Mouse (Mus musculus) midbrain, embryonic 16.5 days (tissue): ENCODE data around the gene Gm48552. TPM values are rescaled to one million over a fixed set of nuclear protein-coding genes. Genes with fewer than 3 reads are reported as not detected.
A peak's percentile ranks its signal among the peaks of the same experiment; 100 is the strongest.

Experiments used
- ATAC-seq: fragments of 200-750 bp; cut with Nextera tagmentation; 2 replicates; pipeline ENCODE4 v1.8.0; 2017; ENCODE audit warnings: moderate TSS enrichment
- H3K27ac ChIP-seq: fragments of 300-500 bp; sonication (generic); 2 replicates; pipeline ENCODE4 v1.5.1; 2014; ENCODE audit warnings: mild to moderate bottlenecking, low read length, mixed read lengths
- H3K27me3 ChIP-seq: fragments of 300-500 bp; sonication (generic); 2 replicates; pipeline ENCODE4 v1.6.1; 2014; ENCODE audit warnings: low read depth, low read length, mixed read lengths; ENCODE audit not compliant: control insufficient read depth, insufficient read depth
- H3K36me3 ChIP-seq: fragments of 300-500 bp; sonication (generic); 2 replicates; pipeline ENCODE4 v1.6.1; 2014; ENCODE audit warnings: mild to moderate bottlenecking, low read length, moderate library complexity, mixed read lengths; ENCODE audit not compliant: control insufficient read depth, insufficient read depth
- H3K4me1 ChIP-seq: fragments of 300-500 bp; sonication (generic); 2 replicates; pipeline ENCODE4 v1.6.1; 2014; ENCODE audit warnings: mild to moderate bottlenecking, low read length, mixed read lengths; ENCODE audit not compliant: control insufficient read depth, insufficient read depth
- H3K4me2 ChIP-seq: fragments of 300-500 bp; sonication (generic); 2 replicates; pipeline ENCODE4 v1.6.1; 2014; ENCODE audit warnings: mild to moderate bottlenecking, low read length, mixed read lengths
- H3K4me3 ChIP-seq: fragments of 300-500 bp; sonication (generic); 2 replicates; pipeline ENCODE4 v1.5.1; 2014; ENCODE audit warnings: low read depth, mild to moderate bottlenecking, low read length, moderate library complexity, mixed read lengths
- H3K9ac ChIP-seq: fragments of 300-500 bp; sonication (generic); 2 replicates; pipeline ENCODE4 v1.6.1; 2014; ENCODE audit warnings: low read depth, low read length, mixed read lengths
- H3K9me3 ChIP-seq: fragments of 300-500 bp; sonication (generic); replicated peaks from 2 replicates; pipeline ENCODE4 v1.6.1; 2014; ENCODE audit warnings: mild to moderate bottlenecking, low read length, mixed read lengths; ENCODE audit not compliant: control insufficient read depth, poor library complexity, severe bottlenecking
- WGBS: fragments of 180-500 bp; shearing (Covaris S2); extraction: QIAGEN DNeasy Blood & Tissue Kit; methylation state at CpG from one replicate; pipeline ENCODE4 v1.1.7; 2014; 5-methylcytosine and 5-hydroxymethylcytosine counted together
- polyA plus RNA-seq: library from polyadenylated mRNA; unstranded; fragments of >200 nt; fragmentation: Nextera tagmentation; extraction: Ambion mirVana; gene quantifications from 2 replicates; pipeline ENCODE4 v1.2.1, GENCODE M21; 2015

The Gm48552 gene
- polyA plus RNA-seq, 1 experiment from 2014 or later, result 3.3 TPM

DNA sequence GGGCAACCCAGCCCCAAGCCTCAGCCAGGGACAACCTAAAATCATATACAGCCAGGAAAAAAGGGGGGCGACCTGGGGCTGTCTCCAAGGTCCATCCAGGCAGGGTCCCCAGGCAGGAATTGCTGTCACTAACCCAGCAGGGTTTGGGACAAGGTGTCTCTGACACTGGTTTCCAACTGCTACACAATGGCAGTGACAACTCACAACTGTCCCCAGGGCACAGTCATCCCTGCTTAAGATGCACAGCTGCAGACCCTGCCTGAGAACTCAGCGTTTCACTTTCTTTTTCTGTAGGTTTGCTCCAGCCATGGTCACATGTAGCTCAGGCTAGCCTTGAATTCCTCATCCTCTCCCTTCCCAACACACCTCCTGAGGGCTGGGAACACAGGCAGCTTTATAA, 40.3 kb downstream of the Gm48552 start:
- Histone ChIP-seq H3K9me3 (no peaks in the 10 kb centered on the region), H3K27ac (no peak overlapping the region), H3K27me3 (peaks cover 14% of the 10 kb centered on the region), H3K4me2 (peak overlapping the region; percentile 89), H3K9ac (no peak overlapping the region), H3K36me3 (no peaks in the 10 kb centered on the region), H3K4me1 (peaks cover 53% of the 10 kb centered on the region), H3K4me3 (no peak overlapping the region; the same call in 1 of the 2 replicates)
- ATAC-seq, result no peak
- 31% methylated on average over 2 of the region's 2 CpGs for WGBS

DNA sequence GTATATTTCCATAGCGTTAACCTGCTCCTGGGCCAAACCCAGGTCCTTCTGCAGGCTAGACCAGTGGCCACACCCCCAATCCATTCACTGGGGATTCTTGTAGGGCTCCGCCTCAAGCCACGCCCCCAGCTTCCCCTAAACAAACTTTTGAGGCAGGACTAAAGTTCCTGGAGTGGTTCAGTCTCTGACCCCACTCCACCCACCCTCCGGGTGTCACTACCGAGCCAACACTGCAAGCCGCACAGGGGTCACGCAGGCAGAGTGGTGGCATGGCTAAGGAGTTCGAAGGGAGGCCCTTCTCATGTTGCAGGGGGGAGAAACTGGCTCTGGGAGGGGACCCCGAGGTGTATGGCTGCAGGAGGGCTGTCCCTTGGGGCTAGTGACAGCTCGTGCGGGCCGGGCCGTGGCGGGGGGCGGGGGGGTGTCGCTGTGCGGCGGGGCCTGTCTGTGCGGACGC, 40.8 kb downstream of the Gm48552 start:
- Histone ChIP-seq H3K9me3 (no peaks in the 10 kb centered on the region), H3K9ac (peak overlapping the region; percentile 91), H3K27ac (peak overlapping the region; percentile 94), H3K36me3 (no peaks in the 10 kb centered on the region), H3K4me3 (peak overlapping the region; percentile 75), H3K4me1 (peaks cover 48% of the 10 kb centered on the region), H3K4me2 (peak overlapping the region; percentile 89), H3K27me3 (peaks cover 14% of the 10 kb centered on the region)
- ATAC-seq, result 0 out of 2 replicates have a peak, but pooled peaks have one; percentile 1
- WGBS, result 0% methylated on average over 17 of the region's 20 CpGs

DNA sequence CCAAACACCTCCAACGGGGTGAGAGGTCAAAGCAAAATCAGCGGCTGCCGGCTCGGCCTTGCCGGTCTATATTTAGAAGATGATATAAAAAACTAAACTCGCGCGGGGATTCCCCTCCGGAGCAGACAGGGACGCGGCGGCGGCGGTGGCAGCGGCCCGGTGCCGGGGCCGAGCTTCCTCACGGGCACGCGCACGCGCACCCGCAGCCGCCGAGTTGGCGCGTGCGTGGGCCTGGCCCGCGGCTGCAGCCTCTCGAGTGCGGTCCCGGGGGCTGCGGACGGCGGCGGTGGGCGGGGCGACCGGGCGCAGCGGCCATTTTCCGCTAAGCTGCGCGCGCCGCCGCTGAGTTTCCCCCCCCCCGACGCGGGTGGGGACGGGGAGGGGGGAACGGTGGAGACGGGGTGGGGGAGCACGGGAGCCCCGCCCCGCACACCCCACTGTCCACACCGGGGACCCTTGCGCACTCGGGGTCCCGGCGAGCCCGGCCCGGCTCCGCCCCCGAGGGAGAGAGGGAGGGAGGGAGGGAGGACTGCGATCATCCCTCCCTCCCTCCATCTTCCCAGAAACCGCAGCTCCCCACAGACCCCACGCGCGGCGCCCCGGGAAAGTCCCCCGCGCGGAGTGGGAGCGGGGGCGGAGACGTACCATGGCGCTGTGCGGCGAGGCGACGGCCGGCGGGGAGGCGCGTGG, 41.5 kb downstream of the Gm48552 start:
- Histone ChIP-seq H3K27me3 (peaks cover 13% of the 10 kb centered on the region), H3K4me3 (peak overlapping the region; percentile 75), H3K4me2 (peak overlapping the region; percentile 89), H3K36me3 (no peaks in the 10 kb centered on the region), H3K9me3 (no peaks in the 10 kb centered on the region), H3K27ac (peak overlapping the region; percentile 94), H3K9ac (peak overlapping the region; percentile 91), H3K4me1 (peaks cover 43% of the 10 kb centered on the region)
- ATAC-seq, result no peak; the same call in 1 of the 2 replicates
- WGBS, result under 1% methylated on average over 63 of the region's 89 CpGs

DNA sequence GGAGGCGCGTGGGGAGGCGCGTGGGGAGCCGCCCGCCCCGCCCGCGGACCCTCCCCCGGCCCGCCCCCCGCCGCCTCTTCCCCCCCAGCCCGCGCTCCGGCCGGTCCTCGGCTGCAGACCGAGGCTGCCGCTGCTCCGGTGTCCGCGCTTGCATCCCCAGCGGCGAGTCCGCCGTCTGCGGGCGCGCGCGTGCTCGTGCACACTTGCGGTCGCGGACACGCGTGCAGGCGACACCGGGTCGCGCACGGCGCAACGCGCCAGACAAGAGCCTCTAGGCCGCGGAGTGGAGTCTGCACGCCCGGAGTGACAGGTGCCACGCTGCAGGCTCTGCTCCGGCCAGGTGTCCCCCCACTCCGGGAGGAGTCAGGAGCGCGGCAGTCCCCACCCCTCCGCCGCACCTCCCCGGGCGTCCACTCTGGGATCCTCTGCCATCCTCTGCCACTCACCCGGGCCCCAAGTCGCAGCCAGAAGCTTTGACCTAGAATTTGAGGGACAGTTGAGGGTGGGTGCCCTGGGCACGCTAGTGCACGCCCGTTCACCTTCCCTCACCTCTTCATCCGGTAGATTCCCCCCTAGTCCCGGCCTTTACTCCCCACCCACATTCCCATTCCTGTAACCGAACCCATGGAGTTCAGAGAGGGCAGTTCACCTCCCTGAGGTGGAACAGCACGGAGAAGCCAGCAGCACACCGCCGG, 42.2 kb downstream of the Gm48552 start:
- H3K27me3 ChIP-seq, result peaks cover 8% of the 10 kb centered on the region
- peaks cover 36% of the 10 kb centered on the region for H3K4me1 ChIP-seq
- H3K36me3 ChIP-seq, result no peaks in the 10 kb centered on the region
- H3K9me3 ChIP-seq, result no peaks in the 10 kb centered on the region
- H3K4me3 ChIP-seq, result peak overlapping the region; percentile 75
- WGBS, result 2% methylated on average over 43 of the region's 70 CpGs
- peak overlapping the region; percentile 89 for H3K4me2 ChIP-seq
- H3K27ac ChIP-seq, result peak overlapping the region; percentile 94
- H3K9ac ChIP-seq, result peak overlapping the region; percentile 91
- ATAC-seq, result 0 out of 2 replicates have a peak, but pooled peaks have one; percentile 8

DNA sequence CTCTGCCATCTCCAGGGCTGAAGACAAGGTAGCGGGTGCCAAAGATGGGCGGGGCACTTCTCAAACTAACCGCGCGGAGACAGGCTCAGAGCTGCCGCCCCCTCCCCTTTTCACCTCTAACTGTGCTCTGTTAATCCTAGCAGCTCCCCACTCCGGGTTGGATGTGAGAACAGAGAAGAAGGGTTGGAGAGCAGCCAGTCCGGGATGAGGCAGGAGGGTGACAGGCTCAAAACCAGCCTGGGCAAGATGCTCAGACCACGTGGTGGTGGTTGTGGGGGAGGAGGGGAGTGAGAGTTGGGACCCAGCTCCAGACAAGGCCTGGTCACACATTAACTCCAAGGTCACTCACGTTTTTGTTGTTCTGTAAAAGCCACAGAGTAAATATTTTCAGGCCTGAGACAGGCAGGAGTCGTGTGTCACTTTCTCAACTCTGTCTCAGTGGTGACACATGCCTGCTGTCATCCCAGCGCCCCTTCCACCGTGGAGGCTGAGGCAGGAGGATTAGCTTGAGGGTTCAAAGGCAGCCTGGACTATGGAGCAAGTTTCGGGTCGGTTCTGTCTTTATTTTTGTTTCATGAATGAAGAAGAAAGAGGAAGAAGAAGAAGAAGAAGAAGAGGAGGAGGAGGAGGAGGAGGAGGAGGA, 42.8 kb downstream of the Gm48552 start:
- peaks cover 30% of the 10 kb centered on the region for H3K4me1 ChIP-seq
- H3K9ac ChIP-seq, result peak overlapping the region; percentile 91
- ATAC-seq, result peak; percentile 0; the same call in 1 of the 2 replicates
- no peaks in the 10 kb centered on the region for H3K36me3 ChIP-seq
- peak overlapping the region; percentile 94 for H3K27ac ChIP-seq
- H3K4me3 ChIP-seq, result peak overlapping the region; percentile 75
- no peaks in the 10 kb centered on the region for H3K9me3 ChIP-seq
- H3K4me2 ChIP-seq, result peak overlapping the region; percentile 89
- 11% methylated on average over 15 of the region's 15 CpGs for WGBS
- H3K27me3 ChIP-seq, result peaks cover 8% of the 10 kb centered on the region

DNA sequence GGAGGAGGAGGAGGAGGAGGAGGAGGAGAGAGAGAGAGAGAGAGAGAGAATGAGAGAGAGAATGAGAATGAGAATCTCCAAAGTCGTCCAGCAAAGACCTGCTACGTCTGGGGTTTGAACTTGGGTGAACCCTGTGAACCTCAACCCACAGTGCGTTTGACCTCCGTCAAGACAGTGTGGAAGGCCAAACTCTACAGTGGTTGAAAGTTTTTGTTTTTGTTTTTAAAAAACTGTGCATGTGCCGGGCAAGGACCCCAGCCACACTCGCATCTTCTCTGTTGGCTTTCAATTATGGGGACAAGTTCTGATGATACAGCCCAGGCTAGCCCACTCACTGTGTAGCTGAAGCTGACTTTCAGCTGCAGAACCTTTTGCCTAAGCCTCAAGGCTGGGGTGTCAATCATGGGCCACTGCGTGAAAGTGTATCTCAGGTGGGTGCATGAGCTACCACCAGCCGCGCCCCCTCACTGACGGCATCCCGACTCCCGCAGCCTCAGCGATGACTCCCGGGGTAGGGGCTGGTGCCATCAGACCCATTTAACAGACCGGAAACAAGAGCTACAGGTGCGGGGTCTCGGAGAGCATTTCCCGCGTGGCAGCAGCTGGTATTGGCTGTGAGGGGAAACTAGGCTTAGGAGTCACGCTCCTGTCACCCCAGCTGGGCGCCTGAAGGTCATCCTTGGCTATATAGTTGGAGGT, 43.5 kb downstream of the Gm48552 start:
- WGBS, result 65% methylated on average over 21 of the region's 21 CpGs
- peak; percentile 6 for ATAC-seq
- peak overlapping the region; percentile 51 for H3K9ac ChIP-seq

DNA sequence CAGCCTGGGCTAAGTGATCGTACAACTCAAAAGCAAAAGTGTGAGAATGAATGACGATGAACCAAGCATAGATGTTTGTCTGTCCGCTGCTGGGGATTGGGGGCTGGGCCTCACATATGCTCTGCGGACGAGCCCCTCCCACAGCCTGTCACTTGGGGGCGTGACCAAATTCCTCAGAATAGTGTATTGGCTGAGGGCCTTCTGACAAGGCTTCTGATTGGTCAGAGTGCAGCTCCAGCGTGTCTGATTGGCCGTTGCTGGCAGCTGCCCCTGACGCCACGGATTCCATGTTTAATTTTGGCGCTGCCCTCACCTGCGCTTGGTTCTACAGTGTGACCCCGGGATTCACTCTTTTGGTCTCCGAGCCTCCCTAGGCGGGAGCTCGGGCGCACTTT, 44.1 kb downstream of the Gm48552 start:
- Histone ChIP-seq H3K36me3 (no peaks in the 10 kb centered on the region), H3K4me3 (peak overlapping the region; percentile 30), H3K9me3 (no peaks in the 10 kb centered on the region), H3K4me1 (peaks cover 22% of the 10 kb centered on the region), H3K27me3 (peaks cover 3% of the 10 kb centered on the region), H3K27ac (peak overlapping the region; percentile 50; the same call in 1 of the 2 replicates), H3K9ac (peak overlapping the region; percentile 54), H3K4me2 (peak overlapping the region; percentile 61)
- peak; percentile 89 for ATAC-seq
- WGBS, result 5% methylated on average over 17 of the region's 17 CpGs

More for the DNA sequence above, 43.5 kb downstream of the Gm48552 start:
- H3K27ac ChIP-seq, result peak overlapping the region; percentile 50; the same call in 1 of the 2 replicates
- H3K9me3 ChIP-seq, result no peaks in the 10 kb centered on the region
- peaks cover 23% of the 10 kb centered on the region for H3K4me1 ChIP-seq
- peak overlapping the region; percentile 61 for H3K4me2 ChIP-seq
- peaks cover 7% of the 10 kb centered on the region for H3K27me3 ChIP-seq
- H3K4me3 ChIP-seq, result peak overlapping the region; percentile 23
- H3K36me3 ChIP-seq, result no peaks in the 10 kb centered on the region

DNA sequence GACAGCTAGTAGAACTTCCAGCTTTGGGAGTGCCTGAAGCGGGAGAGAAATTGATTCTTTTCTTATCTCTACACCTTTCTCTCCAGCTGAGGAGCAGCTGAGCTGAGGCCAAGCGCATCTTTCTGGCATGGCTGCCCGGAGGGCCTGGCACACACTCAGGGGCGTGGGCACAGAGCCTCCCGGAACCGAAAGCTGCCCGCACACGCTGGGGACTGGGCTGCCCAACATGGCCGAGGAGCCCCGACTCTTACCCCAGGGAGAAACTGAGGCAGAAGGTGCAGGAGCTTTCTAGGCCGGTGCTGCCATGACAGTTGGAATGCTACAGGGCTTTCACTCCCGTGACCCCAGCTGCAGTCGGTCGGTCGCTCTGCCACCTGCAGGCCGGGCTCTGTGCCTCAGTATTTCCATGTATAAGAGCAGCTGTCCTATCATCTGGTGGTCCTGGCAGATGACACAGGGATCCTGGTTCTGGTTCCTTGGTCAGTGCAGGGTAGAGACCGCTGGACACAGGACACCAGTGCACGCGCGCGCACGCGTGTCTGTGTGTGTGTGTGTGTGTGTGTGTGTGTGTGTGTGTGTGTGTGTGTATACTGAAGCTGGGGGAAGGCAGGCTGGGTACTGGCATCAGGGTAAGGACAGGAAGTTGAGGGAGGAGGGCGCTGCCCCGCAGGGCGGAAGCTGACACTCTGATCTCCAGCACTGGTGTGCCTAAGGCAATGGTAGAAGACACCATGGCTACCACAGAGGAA, 44.9 kb downstream of the Gm48552 start:
- Histone ChIP-seq H3K27ac (no peak overlapping the region), H3K4me2 (no peak overlapping the region; the same call in 1 of the 2 replicates)
- WGBS, result 72% methylated on average over 26 of the region's 26 CpGs

More for the DNA sequence above, 44.9 kb downstream of the Gm48552 start:
- no peaks in the 10 kb centered on the region for H3K9me3 ChIP-seq
- no peak for ATAC-seq
- peaks cover 22% of the 10 kb centered on the region for H3K4me1 ChIP-seq
- no peak overlapping the region for H3K4me3 ChIP-seq
- H3K9ac ChIP-seq, result peak overlapping the region; percentile 54; the same call in 1 of the 2 replicates
- H3K36me3 ChIP-seq, result no peaks in the 10 kb centered on the region
- H3K27me3 ChIP-seq, result no peaks in the 10 kb centered on the region; the same call in 1 of the 2 replicates
